Mouse (Mus musculus) C2C12 (cell line): Measurements from ENCODE around the gene Nkd1. TPM values are rescaled to one million over a fixed set of nuclear protein-coding genes. Genes with fewer than 3 reads are reported as not detected.

Source experiments
- H3K27me3 ChIP-seq: one replicate; pipeline ENCODE4 v1.6.1; 2011; ENCODE audit not compliant: control insufficient read depth, insufficient read depth, insufficient read length
- H3K36me3 ChIP-seq: one replicate; pipeline ENCODE4 v1.6.1; 2011; ENCODE audit not compliant: control insufficient read depth, insufficient read depth
- H3K4me3 ChIP-seq: one replicate; pipeline ENCODE4 v1.5.1; 2011; ENCODE audit warnings: mild to moderate bottlenecking, control low read depth; ENCODE audit not compliant: poor library complexity, insufficient read depth, severe bottlenecking
- H3K79me2 ChIP-seq: one replicate; pipeline ENCODE4 v1.6.1; 2011; ENCODE audit not compliant: control insufficient read depth, insufficient read depth
- H3K79me3 ChIP-seq: one replicate; pipeline ENCODE4 v1.6.1; 2011; ENCODE audit warnings: low read depth, control low read depth
- H3ac ChIP-seq: one replicate; pipeline ENCODE3; 2011; ENCODE audit warnings: low read depth; ENCODE audit not compliant: control insufficient read depth, insufficient read length
- CEBPB ChIP-seq: IDR thresholded peaks from one replicate; pipeline ENCODE4 v1.6.1; 2011; ENCODE audit warnings: low read depth, mild to moderate bottlenecking, control low read depth, moderate library complexity
- CTCF ChIP-seq: IDR thresholded peaks from one replicate; pipeline ENCODE4 v1.5.1; 2011; ENCODE audit not compliant: control insufficient read depth, insufficient read depth, insufficient read length
- FOSL1 ChIP-seq: IDR thresholded peaks from one replicate; pipeline ENCODE4 v1.8.0; 2011; ENCODE audit warnings: mild to moderate bottlenecking, low read length; ENCODE audit not compliant: poor library complexity, insufficient read depth, severe bottlenecking
- MAX ChIP-seq: IDR thresholded peaks from one replicate; pipeline ENCODE4 v1.6.1; 2011; ENCODE audit warnings: mild to moderate bottlenecking, control low read depth
- MYOD1 ChIP-seq: IDR thresholded peaks from one replicate; pipeline ENCODE4 v1.6.1; 2011; ENCODE audit warnings: low read depth; ENCODE audit not compliant: control insufficient read depth, insufficient read length
- MYOG ChIP-seq: IDR thresholded peaks from one replicate; pipeline ENCODE4 v1.6.1; 2011; ENCODE audit not compliant: control insufficient read depth, insufficient read length; ENCODE audit errors: extremely low read depth
- USF1 ChIP-seq: IDR thresholded peaks from one replicate; pipeline ENCODE4 v1.6.1; 2011; ENCODE audit warnings: low read depth, mild to moderate bottlenecking, control low read depth, moderate library complexity
- polyA plus RNA-seq: library from polyadenylated mRNA; unstranded; fragments of >200 nt; fragmentation: generic; extraction: Trizol; gene quantifications from one replicate; pipeline ENCODE4 v1.2.1, GENCODE M21; 2012; ENCODE audit warnings: missing spikeins

The Nkd1 gene
- polyA plus RNA-seq, 1 experiment = not detected

DNA sequence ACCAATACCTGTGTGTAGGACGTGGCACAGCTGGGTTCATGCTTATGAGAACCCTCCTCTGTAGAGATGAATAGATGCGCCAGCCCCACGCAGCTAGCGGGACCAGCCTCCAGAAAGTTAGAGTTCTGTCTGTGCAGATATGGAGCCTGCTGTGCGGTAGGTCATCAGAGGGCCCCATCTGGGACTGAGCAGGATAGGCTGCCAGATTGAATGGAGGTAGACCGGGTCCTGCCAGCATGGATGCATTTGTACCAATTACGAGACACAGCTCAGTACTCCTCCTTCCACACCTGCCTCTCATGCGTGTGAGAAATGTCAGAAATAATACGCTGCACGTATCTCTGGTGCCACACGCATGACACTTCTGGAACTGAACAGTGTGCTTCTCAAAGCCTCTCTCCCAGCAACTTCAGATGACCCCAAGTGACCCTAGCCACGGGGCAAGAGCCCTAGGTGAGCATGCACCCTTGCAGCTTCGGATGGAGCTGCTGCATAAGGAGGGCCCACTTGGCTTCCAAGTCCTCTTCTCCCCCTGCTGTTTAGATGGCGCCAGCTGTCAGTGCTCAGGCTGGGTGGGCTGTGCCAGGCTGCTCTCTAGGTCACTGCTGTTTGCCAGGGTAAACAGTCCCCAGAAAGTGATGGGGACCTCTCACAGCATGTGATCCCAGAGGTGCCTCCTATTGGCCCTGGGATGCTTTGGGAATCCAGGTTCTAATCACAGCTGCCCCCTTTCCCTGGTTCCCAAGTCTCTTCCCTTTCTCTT lies 57.4 kb downstream of the Nkd1 start:
- Histone ChIP-seq H3K79me3 (no peaks in the 10 kb centered on the region), H3K36me3 (no peaks in the 10 kb centered on the region), H3K4me3 (no peak overlapping the region), H3K27me3 (peaks cover 70% of the 10 kb centered on the region), H3ac (no peak overlapping the region), H3K79me2 (no peaks in the 10 kb centered on the region)
- TF ChIP-seq FOSL1 (no peak), CTCF (no peak), MYOG (no peak), USF1 (no peak), MYOD1 (no peak), CEBPB (no peak), MAX (no peak)

DNA sequence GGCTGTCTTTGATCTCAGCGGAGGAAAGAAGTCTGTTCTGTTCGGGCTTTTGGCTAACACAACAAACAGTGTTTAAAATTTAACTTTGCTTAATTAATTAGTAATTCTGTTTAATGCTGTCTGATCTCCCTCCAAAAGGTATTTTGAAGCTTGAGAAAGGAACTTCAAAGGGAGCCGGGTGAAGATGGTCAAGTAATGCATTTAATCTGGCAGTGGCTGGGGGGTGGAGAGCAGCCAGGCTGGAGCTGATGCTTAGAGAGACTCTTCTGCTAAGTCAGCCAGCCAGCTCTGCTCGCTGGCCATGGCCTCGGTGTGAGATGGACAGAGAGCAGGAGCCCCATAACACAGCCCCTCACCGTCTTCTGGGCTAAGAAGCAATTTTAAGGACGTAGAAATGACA lies 58.1 kb downstream of the Nkd1 start:
- no peak overlapping the region for H3K4me3 ChIP-seq
- H3K79me2 ChIP-seq = no peaks in the 10 kb centered on the region
- H3K27me3 ChIP-seq = peaks cover 77% of the 10 kb centered on the region
- no peaks in the 10 kb centered on the region for H3K36me3 ChIP-seq
- no peak for TF ChIP-seq CEBPB
- no peak for TF ChIP-seq USF1
- no peak for TF ChIP-seq FOSL1
- no peak for TF ChIP-seq MYOG
- TF ChIP-seq MYOD1 = no peak
- H3ac ChIP-seq = no peak overlapping the region
- no peaks in the 10 kb centered on the region for H3K79me3 ChIP-seq

DNA sequence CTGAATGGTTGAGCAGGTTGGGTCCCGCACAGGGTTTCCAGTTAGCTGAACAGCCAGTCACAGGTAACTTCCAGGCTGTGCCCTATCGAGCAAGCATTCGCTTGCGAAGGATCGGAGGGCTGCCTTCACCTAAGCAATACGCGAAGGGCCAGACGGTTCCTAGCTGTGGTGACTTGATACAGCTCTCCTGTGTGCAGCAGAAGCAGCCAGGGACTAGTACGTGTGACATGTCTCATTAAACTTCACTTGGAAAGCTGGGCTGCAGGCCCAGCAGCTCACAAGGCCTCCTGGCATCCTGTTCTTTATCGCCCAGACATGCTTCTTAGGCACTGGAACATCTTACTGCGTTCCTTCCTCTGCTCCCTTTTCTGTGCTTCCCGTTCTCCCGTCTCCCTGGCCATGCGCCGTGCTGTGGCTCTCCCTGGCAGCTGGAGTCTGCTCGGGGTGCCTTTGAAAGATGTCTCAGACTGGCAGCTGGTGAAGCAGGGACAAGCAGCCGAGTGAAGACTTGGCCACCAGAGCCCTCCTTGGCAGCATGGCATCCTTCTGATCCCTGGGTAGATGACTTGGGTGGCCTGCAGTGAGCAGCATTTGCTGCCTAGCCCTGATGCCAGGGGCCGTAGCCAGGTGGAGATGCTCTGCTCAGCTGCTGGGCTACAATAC lies 58.6 kb downstream of the Nkd1 start:
- H3K4me3 ChIP-seq = no peak overlapping the region
- no peaks in the 10 kb centered on the region for H3K79me2 ChIP-seq
- no peaks in the 10 kb centered on the region for H3K79me3 ChIP-seq
- peaks cover 83% of the 10 kb centered on the region for H3K27me3 ChIP-seq
- no peak overlapping the region for H3ac ChIP-seq
- TF ChIP-seq MAX = no peak
- no peak for TF ChIP-seq CEBPB
- no peak for TF ChIP-seq USF1
- TF ChIP-seq CTCF = no peak
- no peak for TF ChIP-seq FOSL1
- no peak for TF ChIP-seq MYOD1
- no peak for TF ChIP-seq MYOG
- H3K36me3 ChIP-seq = no peaks in the 10 kb centered on the region

DNA sequence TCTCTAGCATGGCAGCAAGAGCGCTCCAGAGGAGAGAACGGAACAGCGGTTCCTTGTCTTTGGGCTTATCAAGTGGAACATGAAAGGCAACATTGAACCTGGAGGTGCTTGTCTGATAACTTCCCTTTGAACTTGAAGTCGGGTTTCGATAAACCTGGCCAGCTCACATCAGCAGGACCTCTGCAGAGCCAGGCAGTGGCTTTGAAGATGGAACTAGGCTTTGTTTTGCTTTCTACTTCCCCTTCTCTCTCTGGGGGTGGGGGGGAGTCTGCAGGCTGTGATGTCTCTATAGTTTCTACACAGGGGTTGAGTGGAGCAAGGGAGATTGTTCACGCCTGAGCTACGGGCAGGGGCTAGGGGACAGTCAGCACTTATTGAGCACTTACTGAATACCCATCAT lies 59.6 kb downstream of the Nkd1 start:
- no peaks in the 10 kb centered on the region for H3K79me3 ChIP-seq
- no peaks in the 10 kb centered on the region for H3K79me2 ChIP-seq
- no peaks in the 10 kb centered on the region for H3K36me3 ChIP-seq
- no peak for TF ChIP-seq CTCF
- TF ChIP-seq USF1 = no peak
- TF ChIP-seq CEBPB = no peak
- no peak for TF ChIP-seq MYOG
- no peak for TF ChIP-seq MYOD1
- TF ChIP-seq MAX = no peak
- no peak for TF ChIP-seq FOSL1
- H3K27me3 ChIP-seq = peaks cover 91% of the 10 kb centered on the region
- H3ac ChIP-seq = no peak overlapping the region
- no peak overlapping the region for H3K4me3 ChIP-seq

GRCm38 (mm10) chr8:88583863-88584262 lies 62.7 kb downstream of the Nkd1 start:
- Histone ChIP-seq H3K27me3 (peaks cover 84% of the 10 kb centered on the region), H3K36me3 (no peaks in the 10 kb centered on the region), H3ac (no peak overlapping the region), H3K79me3 (no peaks in the 10 kb centered on the region), H3K4me3 (no peak overlapping the region), H3K79me2 (no peaks in the 10 kb centered on the region)
- no peak for TF ChIP-seq MAX
- TF ChIP-seq MYOG = no peak
- no peak for TF ChIP-seq CEBPB
- TF ChIP-seq FOSL1 = no peak

- Histone ChIP-seq H3K27me3 (peaks cover 72% of the 10 kb centered on the region), H3K79me3 (no peaks in the 10 kb centered on the region), H3K4me3 (no peak overlapping the region), H3K36me3 (no peaks in the 10 kb centered on the region), H3K79me2 (no peaks in the 10 kb centered on the region), H3ac (no peak overlapping the region)
- no peak for TF ChIP-seq MYOD1
- TF ChIP-seq FOSL1 = no peak
- no peak for TF ChIP-seq CTCF
- no peak for TF ChIP-seq USF1
- no peak for TF ChIP-seq CEBPB
- TF ChIP-seq MAX = no peak
- TF ChIP-seq MYOG = no peak
These were observed 67.2 kb downstream of the Nkd1 start for GRCm38 (mm10) chr8:88588205-88588889.
